Mouse (Mus musculus) B cell, adult 62 days (primary cell): ENCODE results near the gene Gm20716. TPM values are rescaled to one million over a fixed set of nuclear protein-coding genes. Genes with fewer than 3 reads are reported as not detected.

Source experiments
- total RNA-seq: library from RNA; stranded (reverse); gene quantifications from 4 replicates; pipeline ENCODE4 v1.2.4, GENCODE M21; 2023

The Gm20716 gene
- 1.7 to 8.7 TPM (median 5.3 TPM) in 4 replicates for total RNA-seq

GRCm38 (mm10) chr2:168230026-168230728, at the start of gene Gm20716, which contains the start of the genes Dpm1 and Mocs3:
Gm20716 (minus strand) TSS chr2:168230364.
Dpm1 (minus strand) TSS chr2:168230591.
Mocs3 (plus strand) TSS chr2:168230622.

GRCm38 (mm10) chr2:168206725-168207644, 23.2 kb downstream of the Gm20716 start, which contains the start of gene Adnp:
Adnp (minus strand) TSS chr2:168207112.

Other genes with a start within 250 kb of the Gm20716 start
- 0.19 to 0.37 TPM in 2 of 4 replicates, not detected in the others for gene Ripor3, start 219.7 kb downstream of the Gm20716 start, total RNA-seq
- 1.7 to 3.3 TPM (median 2.4 TPM) in 4 replicates for gene Pard6b, start 149.4 kb downstream of the Gm20716 start, total RNA-seq
- 95.4 to 96.3 TPM (median 95.6 TPM) in 4 replicates for gene Adnp, start 23.3 kb downstream of the Gm20716 start, total RNA-seq
- gene Dpm1, start 227 bp upstream of the Gm20716 start, total RNA-seq = 114 to 136 TPM (median 125 TPM) in 4 replicates
- 13.1 to 15.6 TPM (median 14.3 TPM) in 4 replicates for gene Mocs3, start 258 bp upstream of the Gm20716 start, total RNA-seq
- gene Kcng1, start 51.4 kb upstream of the Gm20716 start, total RNA-seq = not detected in 4 replicates